Mouse (Mus musculus) liver, adult 10 weeks (tissue): Measurements from ENCODE around the gene Acp5. TPM values are rescaled to one million over a fixed set of nuclear protein-coding genes. Genes with fewer than 3 reads are reported as not detected.

ENCODE experiments used
- polyA plus RNA-seq: library from polyadenylated mRNA; stranded (reverse); fragments of 350-450 nt; fragmentation: Illumina TruSeq; extraction: RNeasy Lipid Tissue Mini Kit (QIAGEN cat#74804); gene quantifications from one replicate; pipeline ENCODE4 v1.2.3, GENCODE M21; 2014; ENCODE audit warnings: low read depth, low replicate concordance

The Acp5 gene
- 14.5 TPM for polyA plus RNA-seq

GRCm38 (mm10) chr9:22135644-22136390 lies at the start of gene Acp5:
Gene Acp5 (minus strand): TSS chr9:22135711.

GRCm38 (mm10) chr9:22156497-22157245 lies 21.2 kb upstream of the Acp5 start, which contains the start of gene Pigyl:
Gene Pigyl (plus strand): TSS chr9:22156846.

GRCm38 (mm10) chr9:22116740-22117426 lies 18.6 kb downstream of the Acp5 start, which contains the start of gene Elof1:
Gene Elof1 (minus strand): TSS chr9:22117172.

GRCm38 (mm10) chr9:22098993-22099696 lies 36.4 kb downstream of the Acp5 start, which contains the start of gene Cnn1:
Gene Cnn1 (plus strand): TSS chr9:22099216.

GRCm38 (mm10) chr9:22085022-22085834 lies 50.3 kb downstream of the Acp5 start, which contains the start of gene Ecsit:
Gene Ecsit (minus strand): TSS chr9:22085438.

Other genes with a start within 250 kb of the Acp5 start
- 1.7 TPM for gene Rab3d, start 217.5 kb downstream of the Acp5 start, polyA plus RNA-seq
- 1.5 TPM for gene Ccdc159, start 208.2 kb downstream of the Acp5 start, polyA plus RNA-seq
- gene Tmem205, start 208.2 kb downstream of the Acp5 start, polyA plus RNA-seq: 32.3 TPM
- gene Plppr2, start 198.7 kb downstream of the Acp5 start, polyA plus RNA-seq: 0.32 TPM
- 3.7 TPM for gene Swsap1, start 180.0 kb downstream of the Acp5 start, polyA plus RNA-seq
- gene Epor, start 172.2 kb downstream of the Acp5 start, polyA plus RNA-seq: not detected
- gene Rgl3, start 146.3 kb downstream of the Acp5 start, polyA plus RNA-seq: 3.0 TPM
- not detected for gene Ccdc151, start 133.1 kb downstream of the Acp5 start, polyA plus RNA-seq
- 9.6 TPM for gene Prkcsh, start 132.9 kb downstream of the Acp5 start, polyA plus RNA-seq
- not detected for gene Elavl3, start 83.7 kb downstream of the Acp5 start, polyA plus RNA-seq
- not detected for gene Gm49318, start 64.5 kb downstream of the Acp5 start, polyA plus RNA-seq
- gene Zfp653, start 64.3 kb downstream of the Acp5 start, polyA plus RNA-seq: 0.16 TPM
- 8.2 TPM for gene Ecsit, start 50.3 kb downstream of the Acp5 start, polyA plus RNA-seq
- 0.50 TPM for gene Cnn1, start 36.5 kb downstream of the Acp5 start, polyA plus RNA-seq
- 9.1 TPM for gene Elof1, start 18.5 kb downstream of the Acp5 start, polyA plus RNA-seq
- 5.8 TPM for gene Pigyl, start 21.1 kb upstream of the Acp5 start, polyA plus RNA-seq
- gene Zfp872, start 52.4 kb upstream of the Acp5 start, polyA plus RNA-seq: 0.21 TPM
- gene Zfp809, start 90.0 kb upstream of the Acp5 start, polyA plus RNA-seq: 34.5 TPM
- 0.29 TPM for gene Zfp599, start 124.2 kb upstream of the Acp5 start, polyA plus RNA-seq
- 9.0 TPM for gene Zfp810, start 171.9 kb upstream of the Acp5 start, polyA plus RNA-seq